Mouse (Mus musculus): ENCODE measurements around the gene Ypel4. TPM values are rescaled to one million over a fixed set of nuclear protein-coding genes. Genes with fewer than 3 reads are reported as not detected.

Gene Ypel4
- polyA plus RNA-seq, 1 experiment from 2014 or later: 24.7 TPM

MicroRNAs within 50 kb of the gene (microRNA counts, 519-probe panel; counts per million panel counts)
- microRNA mmu-miR-130a: 4,625 counts per million, percentile 97 among the panel's probes with 10 or more counts

Small RNA genes within 50 kb of the gene (microRNA-seq; reads per million reads assigned to microRNA genes)
- gene Mir130a: 27,458 reads per million, percentile 99 among the genes with 10 or more reads in this experiment

Other genes with a start within 250 kb of the Ypel4 start
- gene Ctnnd1, start 83.3 kb upstream of the Ypel4 start, polyA plus RNA-seq (2015; fragmentation: Nextera tagmentation; extraction: Ambion mirVana): 41.7 and 45.6 TPM in 2 replicates
- gene Btbd18, start 75.0 kb upstream of the Ypel4 start, polyA plus RNA-seq (2015; fragmentation: Nextera tagmentation; extraction: Ambion mirVana): 0.41 and 0.52 TPM in 2 replicates
- 213 and 225 TPM in 2 replicates for gene Selenoh, start 63.3 kb upstream of the Ypel4 start, polyA plus RNA-seq (2015; fragmentation: Nextera tagmentation; extraction: Ambion mirVana)
- gene Gm28635, start 56.0 kb upstream of the Ypel4 start, polyA plus RNA-seq (2015; fragmentation: Nextera tagmentation; extraction: Ambion mirVana): not detected in 2 replicates
- 53.8 and 54.3 TPM in 2 replicates for gene Med19, start 55.7 kb upstream of the Ypel4 start, polyA plus RNA-seq (2015; fragmentation: Nextera tagmentation; extraction: Ambion mirVana)
- gene Tmx2, start 54.9 kb upstream of the Ypel4 start, polyA plus RNA-seq (2015; fragmentation: Nextera tagmentation; extraction: Ambion mirVana): 212 and 231 TPM in 2 replicates
- 19.4 and 20.1 TPM in 2 replicates for gene Zdhhc5, start 18.9 kb upstream of the Ypel4 start, polyA plus RNA-seq (2015; fragmentation: Nextera tagmentation; extraction: Ambion mirVana)
- gene Clp1, start 6.7 kb upstream of the Ypel4 start, polyA plus RNA-seq (2015; fragmentation: Nextera tagmentation; extraction: Ambion mirVana): 28.1 and 28.8 TPM in 2 replicates
- 3.9 and 4.9 TPM in 2 replicates for gene Gm19426, start 9.6 kb downstream of the Ypel4 start, polyA plus RNA-seq (2015; fragmentation: Nextera tagmentation; extraction: Ambion mirVana)
- gene Serping1, start 41.4 kb downstream of the Ypel4 start, polyA plus RNA-seq (2015; fragmentation: Nextera tagmentation; extraction: Ambion mirVana): 25.0 and 26.9 TPM in 2 replicates
- gene Ube2l6, start 64.8 kb downstream of the Ypel4 start, polyA plus RNA-seq (2015; fragmentation: Nextera tagmentation; extraction: Ambion mirVana): 21.2 and 28.1 TPM in 2 replicates
- gene Smtnl1, start 88.6 kb downstream of the Ypel4 start, polyA plus RNA-seq (2015; fragmentation: Nextera tagmentation; extraction: Ambion mirVana): not detected in 2 replicates
- 58.0 and 69.5 TPM in 2 replicates for gene Timm10, start 92.9 kb downstream of the Ypel4 start, polyA plus RNA-seq (2015; fragmentation: Nextera tagmentation; extraction: Ambion mirVana)
- 2.6 and 3.1 TPM in 2 replicates for gene Slc43a1, start 104.8 kb downstream of the Ypel4 start, polyA plus RNA-seq (2015; fragmentation: Nextera tagmentation; extraction: Ambion mirVana)
- gene Rtn4rl2, start 152.7 kb downstream of the Ypel4 start, polyA plus RNA-seq (2015; fragmentation: Nextera tagmentation; extraction: Ambion mirVana): 9.8 and 11.4 TPM in 2 replicates
- 6.6 and 7.2 TPM in 2 replicates for gene Slc43a3, start 202.5 kb downstream of the Ypel4 start, polyA plus RNA-seq (2015; fragmentation: Nextera tagmentation; extraction: Ambion mirVana)
- not detected in 2 replicates for gene Prg2, start 246.4 kb downstream of the Ypel4 start, polyA plus RNA-seq (2015; fragmentation: Nextera tagmentation; extraction: Ambion mirVana)

Measured in forebrain, embryonic 16.5 days (tissue).